Mouse (Mus musculus) inflammation-experienced regulatory T-cells, adult 6 months (primary cell): ENCODE results near the gene Celf5. TPM values are rescaled to one million over a fixed set of nuclear protein-coding genes. Genes with fewer than 3 reads are reported as not detected.

Experiments used
- ATAC-seq: one replicate; pipeline ENCODE4 v1.8.0; 2017
- polyA plus RNA-seq, 3 experiments: library from polyadenylated mRNA; unstranded; fragments of 100-300 nt; shearing (Covaris generic); gene quantifications; one replicate each; pipeline ENCODE4 v1.2.1; 2017

Gene Celf5
- polyA plus RNA-seq, 3 experiments from 2014 or later: 1.1 to 1.4 (median 1.2) TPM

- ATAC-seq: no peak
Measured at GRCm38 (mm10) chr10:81497401-81498270, 15.1 kb upstream of the Celf5 start.

- ATAC-seq: no peak
Measured at GRCm38 (mm10) chr10:81496969-81497368, 14.5 kb upstream of the Celf5 start.

GRCm38 (mm10) chr10:81496264-81496901, 13.9 kb upstream of the Celf5 start, which contains the start of gene Ncln:
Ncln (minus strand) TSS chr10:81496392.
- peak; percentile 92 for ATAC-seq

- peak; percentile 31 for ATAC-seq
Measured at GRCm38 (mm10) chr10:81495616-81496263, 13.2 kb upstream of the Celf5 start.

- no peak for ATAC-seq
Measured at GRCm38 (mm10) chr10:81495151-81495550, 12.6 kb upstream of the Celf5 start.

GRCm38 (mm10) chr10:81494260-81495041, 11.9 kb upstream of the Celf5 start:
- ATAC-seq: no peak

GRCm38 (mm10) chr10:81493601-81494220, 11.2 kb upstream of the Celf5 start:
- ATAC-seq: no peak

GRCm38 (mm10) chr10:81492606-81493240, 10.2 kb upstream of the Celf5 start:
- no peak for ATAC-seq

GRCm38 (mm10) chr10:81491018-81491417, 8.5 kb upstream of the Celf5 start:
- ATAC-seq: no peak

- ATAC-seq: no peak
Measured at GRCm38 (mm10) chr10:81489941-81490340, 7.4 kb upstream of the Celf5 start.

GRCm38 (mm10) chr10:81488081-81488480, 5.6 kb upstream of the Celf5 start:
- ATAC-seq: no peak

GRCm38 (mm10) chr10:81486496-81486895, 4.0 kb upstream of the Celf5 start:
- no peak for ATAC-seq

- ATAC-seq: no peak
Measured at GRCm38 (mm10) chr10:81485479-81486018, 3.0 kb upstream of the Celf5 start.

GRCm38 (mm10) chr10:81485060-81485449, 2.5 kb upstream of the Celf5 start:
- ATAC-seq: peak; percentile 33

GRCm38 (mm10) chr10:81484441-81485059, 2.0 kb upstream of the Celf5 start:
- no peak for ATAC-seq

- ATAC-seq: peak; percentile 31
Measured at GRCm38 (mm10) chr10:81483983-81484382, 1.5 kb upstream of the Celf5 start.

GRCm38 (mm10) chr10:81481605-81482532, 640 bp downstream of the Celf5 start:
- ATAC-seq: peak; percentile 49

GRCm38 (mm10) chr10:81474461-81474860, 8.0 kb downstream of the Celf5 start:
- no peak for ATAC-seq

GRCm38 (mm10) chr10:81473003-81473451, 9.5 kb downstream of the Celf5 start:
- ATAC-seq: peak; percentile 47
